Mouse (Mus musculus): ENCODE measurements around the gene Ifngr1.
A peak's percentile ranks its signal among the peaks of the same experiment; 100 is the strongest.

Ifngr1 gene

DNA sequence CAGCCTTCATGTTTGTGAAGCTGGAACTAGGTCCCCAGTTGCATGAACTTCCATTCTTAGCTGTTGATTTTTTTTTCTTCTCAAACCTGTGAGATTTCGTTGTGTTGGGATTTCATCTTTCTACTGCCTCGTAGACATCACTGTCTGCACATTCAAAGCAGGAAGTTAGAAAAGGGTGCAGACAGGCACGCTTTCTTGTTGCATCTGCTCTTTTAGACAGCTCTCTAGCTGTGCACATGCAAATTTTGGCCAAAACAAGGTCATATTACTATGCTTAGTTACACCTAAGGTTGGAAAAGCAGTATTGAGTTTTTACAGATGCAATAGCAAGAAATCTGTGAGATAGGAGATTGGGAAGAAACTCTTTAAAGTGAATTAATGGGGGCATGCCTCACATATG lies 4.5 kb upstream of the Ifngr1 start:
- no peak for DNase-seq (ENCODE audit: low spot score)

GRCm38 (mm10) chr10:19589626-19590025 lies 2.1 kb upstream of the Ifngr1 start:
- no peak for DNase-seq (ENCODE audit: low spot score)

DNA sequence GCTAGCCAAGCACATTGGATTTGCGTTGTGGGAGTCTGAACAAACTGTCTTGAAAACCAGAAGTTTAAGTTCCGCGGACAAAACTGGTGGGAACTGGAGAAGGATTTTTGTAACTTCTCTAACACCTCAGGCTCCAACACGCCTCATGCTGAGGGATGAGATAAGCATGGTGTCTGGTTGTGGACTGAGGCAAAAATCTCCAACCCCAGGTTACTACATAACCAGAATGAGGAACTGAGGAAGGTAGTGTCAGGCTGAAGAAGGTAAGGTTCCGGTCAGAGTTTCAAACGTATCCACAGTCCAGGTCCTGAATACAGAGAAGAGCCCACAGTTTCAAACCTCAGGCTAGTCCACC lies 486 bp upstream of the Ifngr1 start:
- DNase-seq (ENCODE audit: low spot score): no peak

DNA sequence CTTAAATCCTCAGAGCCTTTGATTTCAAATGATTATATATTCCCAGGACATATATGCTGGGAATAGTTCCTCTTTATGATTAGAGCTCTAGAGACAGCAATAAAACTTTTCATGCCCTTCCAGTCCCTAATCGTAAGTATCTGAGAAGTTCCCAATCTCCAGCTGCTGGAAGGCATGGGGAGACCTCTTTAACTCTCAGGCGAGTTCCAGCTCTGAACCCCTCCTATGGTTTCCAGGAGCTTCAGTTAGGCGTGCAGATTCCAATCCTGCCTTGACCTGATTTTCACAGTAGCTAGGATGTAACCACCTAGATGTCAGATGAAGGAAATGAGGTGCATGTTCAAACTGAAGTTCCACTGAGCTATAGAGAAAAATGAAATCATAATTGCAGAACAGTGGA lies 807 bp downstream of the Ifngr1 start:
- peak; percentile 40 for DNase-seq (ENCODE audit: low spot score)

DNA sequence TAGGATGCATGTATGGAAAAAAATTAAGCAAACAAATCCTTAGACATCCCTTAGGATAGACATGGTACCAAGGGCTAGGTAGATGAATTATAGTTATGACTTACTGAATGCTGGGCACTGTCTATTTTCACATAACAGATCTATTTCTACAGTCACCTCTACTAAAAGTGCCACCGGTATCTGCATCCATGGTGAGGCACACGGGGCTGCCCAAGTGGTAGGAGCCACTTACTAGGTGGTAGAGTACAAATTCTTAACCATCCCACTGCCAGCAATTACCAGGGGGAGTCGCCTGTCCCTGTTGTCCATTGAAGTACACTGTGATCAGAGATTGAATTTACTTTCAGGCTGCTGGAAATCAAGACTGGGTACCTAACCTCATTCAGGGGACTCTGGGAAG lies 1.5 kb downstream of the Ifngr1 start:
- DNase-seq (ENCODE audit: low spot score): no peak

- peak; percentile 83 for DNase-seq (ENCODE audit: low spot score)
Observed at GRCm38 (mm10) chr10:19594201-19594905, 2.6 kb downstream of the Ifngr1 start.

GRCm38 (mm10) chr10:19596866-19597265 lies 5.1 kb downstream of the Ifngr1 start:
- no peak for DNase-seq (ENCODE audit: low spot score)

DNA sequence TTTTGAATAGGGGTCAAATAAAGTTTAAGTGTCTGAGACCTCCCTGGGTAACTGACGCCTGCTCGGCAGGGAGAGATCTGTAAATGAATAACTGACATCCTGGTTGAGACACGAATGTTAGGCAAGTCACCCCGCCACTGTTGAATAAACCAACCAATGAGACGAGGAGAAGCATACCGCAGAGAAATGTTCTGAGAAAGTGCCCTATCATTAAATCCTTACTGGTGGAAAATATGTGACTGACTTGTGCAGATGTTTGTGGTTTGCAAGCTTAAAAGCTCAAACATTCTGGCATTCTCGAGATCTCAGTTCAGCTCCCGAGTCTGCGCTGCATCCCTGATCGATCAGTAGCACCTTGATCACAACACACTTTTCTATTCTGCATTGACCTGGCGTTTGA lies 6.3 kb downstream of the Ifngr1 start:
- DNase-seq (ENCODE audit: low spot score): no peak

- DNase-seq (ENCODE audit: low spot score): no peak
Observed at GRCm38 (mm10) chr10:19599331-19600092, 7.8 kb downstream of the Ifngr1 start.

DNA sequence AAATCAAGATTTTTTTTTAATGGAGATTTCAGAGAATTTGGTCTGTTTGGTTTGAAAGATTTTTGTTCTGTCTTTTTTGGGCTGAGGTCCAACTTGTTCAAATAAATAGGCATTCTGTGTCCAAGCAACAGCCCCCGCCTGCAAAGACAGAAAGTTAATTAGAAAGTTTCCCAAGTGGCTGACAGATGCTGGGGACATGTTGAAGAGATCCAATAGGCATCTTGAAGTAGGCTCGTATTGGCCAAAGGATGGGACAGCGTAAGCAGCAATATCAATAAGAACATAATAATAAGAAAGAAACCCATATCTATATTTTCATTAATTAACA lies 8.3 kb downstream of the Ifngr1 start:
- DNase-seq (ENCODE audit: low spot score): no peak

- DNase-seq (ENCODE audit: low spot score): peak; percentile 43
Observed at GRCm38 (mm10) chr10:19601502-19601901, 9.8 kb downstream of the Ifngr1 start.

- DNase-seq (ENCODE audit: low spot score): peak; percentile 49
Observed at GRCm38 (mm10) chr10:19603231-19603630, 11.5 kb downstream of the Ifngr1 start.

- DNase-seq (ENCODE audit: low spot score): no peak
Observed at GRCm38 (mm10) chr10:19609125-19609524, 17.4 kb downstream of the Ifngr1 start.

DNA sequence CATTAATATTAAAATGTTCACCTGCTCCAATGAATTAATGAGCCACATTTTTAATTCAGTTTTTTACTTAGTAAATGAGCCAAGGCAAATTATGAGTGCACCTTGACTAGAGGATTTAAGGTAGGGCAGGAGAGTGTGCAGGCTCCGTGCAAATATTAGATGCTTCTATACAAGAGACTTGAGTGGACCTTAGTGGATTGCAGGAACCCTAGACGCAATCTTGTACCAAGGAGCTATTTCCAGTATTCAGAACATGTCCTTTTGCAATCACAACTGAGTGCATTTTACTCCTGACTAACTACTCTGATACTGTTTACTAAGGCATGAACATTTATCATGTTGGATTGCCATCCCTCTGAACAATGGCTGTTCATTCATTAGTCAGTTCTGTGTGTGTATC lies 19.9 kb downstream of the Ifngr1 start:
- no peak for DNase-seq (ENCODE audit: low spot score)

DNA sequence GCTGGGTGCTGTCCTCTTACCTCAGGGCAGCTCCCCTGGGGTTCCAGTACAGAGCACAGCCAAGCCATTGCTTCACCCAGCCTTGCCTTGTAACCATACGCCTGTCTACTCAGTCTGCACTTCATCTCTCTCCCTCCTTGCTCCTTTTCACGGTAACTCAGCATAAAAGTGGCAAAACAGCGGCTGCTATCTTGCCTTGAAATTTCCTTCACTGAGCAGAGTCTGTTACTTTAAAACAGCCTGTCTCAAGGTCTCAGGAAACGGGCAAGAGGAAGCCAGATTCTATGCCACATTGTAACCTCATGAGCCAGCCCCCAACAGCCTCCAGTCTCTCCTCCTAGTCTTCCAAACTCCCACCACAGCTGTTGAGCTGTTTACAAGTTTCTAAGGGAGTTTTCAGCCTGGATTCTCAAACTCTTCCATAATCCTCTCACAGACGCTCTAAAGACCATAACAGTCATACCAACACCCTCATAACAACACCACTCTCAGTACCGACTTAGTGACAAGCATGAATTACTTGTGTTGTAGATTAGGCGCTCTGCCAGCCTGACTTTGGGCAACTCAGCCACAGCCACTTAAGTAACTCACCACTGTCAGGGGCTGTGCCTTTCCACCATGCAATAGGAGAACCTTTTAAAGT lies 21.5 kb downstream of the Ifngr1 start:
- DNase-seq (ENCODE audit: low spot score): peak; percentile 21

DNA sequence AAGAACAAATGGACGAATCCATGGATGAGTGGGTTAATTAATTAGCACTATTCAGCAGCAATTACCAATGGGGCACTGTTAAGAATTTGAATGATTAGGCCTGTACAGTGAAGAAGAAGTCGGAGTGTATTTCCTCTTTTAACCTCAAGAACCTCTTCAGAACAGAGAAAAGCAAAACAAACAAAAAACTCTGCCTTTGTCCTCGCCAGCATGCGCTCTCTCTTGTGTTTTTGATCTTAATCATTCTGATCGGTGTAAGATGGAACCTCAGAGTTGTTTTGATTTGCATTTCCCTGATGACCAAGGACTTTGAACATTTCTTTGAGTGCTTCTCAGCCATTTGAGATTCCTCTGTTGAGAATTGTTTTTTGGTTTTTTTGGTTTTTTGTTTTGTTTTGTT lies 28.0 kb downstream of the Ifngr1 start:
- DNase-seq (ENCODE audit: low spot score): no peak

GRCm38 (mm10) chr10:19621408-19622048 lies 29.8 kb downstream of the Ifngr1 start, which contains the start of gene Il22ra2:
Gene Il22ra2, plus strand, starts transcription at chr10:19621998.
- DNase-seq (ENCODE audit: low spot score): no peak

DNA sequence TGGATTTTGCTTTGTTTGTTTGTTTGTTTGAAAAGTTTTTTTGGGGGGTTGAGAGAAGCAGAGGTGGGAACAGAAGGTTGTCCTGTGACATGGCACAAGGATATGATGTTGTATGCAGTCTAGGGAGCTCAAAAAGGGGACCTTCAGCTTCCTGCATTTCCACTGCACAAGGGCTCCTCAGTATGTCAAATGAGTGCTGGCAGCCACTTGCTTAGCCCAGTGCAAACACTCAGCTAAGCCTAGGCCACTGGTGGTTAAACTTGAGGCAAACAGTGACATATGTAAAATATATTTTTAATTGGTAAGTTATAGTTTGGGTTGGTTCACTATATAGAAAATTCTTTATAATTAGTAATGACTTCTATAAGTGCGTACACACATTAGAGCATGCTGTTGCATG lies 32.9 kb downstream of the Ifngr1 start:
- no peak for DNase-seq (ENCODE audit: low spot score)

DNA sequence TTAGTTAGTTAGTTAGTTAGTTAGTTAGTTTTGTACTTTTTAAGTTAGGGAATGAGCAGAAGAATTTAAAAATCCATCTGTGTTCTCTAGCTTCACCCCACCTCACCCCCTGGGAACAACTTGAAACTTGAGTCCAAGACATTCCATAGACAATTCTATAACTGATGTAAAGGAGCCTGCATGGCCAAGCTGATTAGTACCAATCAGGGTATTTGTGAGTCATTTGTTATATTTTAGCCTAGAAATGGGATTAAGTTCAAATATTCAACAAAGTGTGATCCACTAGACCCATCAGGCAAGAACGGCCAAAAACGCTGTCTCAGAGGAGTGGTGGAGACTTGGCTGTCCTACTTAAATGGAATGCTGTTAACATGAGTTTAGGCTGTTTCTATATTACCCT lies 35.6 kb downstream of the Ifngr1 start:
- DNase-seq (ENCODE audit: low spot score): no peak

DNA sequence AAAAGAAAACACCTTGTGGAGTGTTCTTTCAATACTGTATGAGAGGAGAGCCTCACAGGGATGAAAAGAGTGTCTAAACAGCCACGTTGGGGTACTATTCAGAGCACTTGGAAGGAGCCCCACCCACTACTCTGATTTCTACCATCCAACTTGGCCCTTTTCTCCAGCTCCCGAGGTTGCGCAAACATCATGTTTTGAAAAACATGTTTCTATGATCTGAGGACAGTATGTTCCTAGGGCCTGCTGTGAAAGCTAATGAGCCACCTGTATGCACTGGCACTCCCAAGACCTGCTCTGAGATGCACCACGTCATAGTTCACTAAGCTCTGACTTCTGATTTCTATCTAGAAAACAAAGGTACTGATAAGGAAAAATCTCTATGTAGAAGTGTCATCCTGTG lies 36.0 kb downstream of the Ifngr1 start:
- DNase-seq (ENCODE audit: low spot score): peak; percentile 34

DNA sequence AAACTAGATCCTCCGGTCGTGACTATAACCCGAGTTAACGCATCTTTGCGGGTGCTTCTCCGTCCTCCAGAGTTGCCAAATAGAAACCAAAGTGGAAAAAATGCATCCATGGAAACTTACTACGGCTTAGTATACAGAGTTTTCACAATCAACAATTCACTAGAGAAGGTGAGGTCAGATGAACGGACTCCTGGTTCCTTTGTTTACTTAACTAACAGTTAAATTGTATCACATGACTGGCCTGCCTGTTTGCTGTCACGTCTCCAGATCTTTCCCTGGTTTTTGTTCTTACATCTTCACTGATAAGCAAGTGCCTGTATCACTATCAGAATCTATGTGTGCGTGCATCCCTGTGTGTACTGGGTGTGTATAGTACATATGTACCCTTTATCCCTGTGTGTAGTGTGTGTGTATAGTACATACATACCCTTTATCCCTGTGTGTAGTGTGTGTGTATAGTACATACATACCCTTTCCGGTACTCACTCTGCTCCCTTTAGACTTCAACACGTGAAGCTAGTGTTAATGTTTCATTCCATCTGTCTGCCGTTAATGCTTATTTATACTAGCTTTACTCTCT lies 40.0 kb downstream of the Ifngr1 start:
- no peak for DNase-seq (ENCODE audit: low spot score)

GRCm38 (mm10) chr10:19638851-19639250 lies 47.1 kb downstream of the Ifngr1 start:
- DNase-seq (ENCODE audit: low spot score): no peak

DNA sequence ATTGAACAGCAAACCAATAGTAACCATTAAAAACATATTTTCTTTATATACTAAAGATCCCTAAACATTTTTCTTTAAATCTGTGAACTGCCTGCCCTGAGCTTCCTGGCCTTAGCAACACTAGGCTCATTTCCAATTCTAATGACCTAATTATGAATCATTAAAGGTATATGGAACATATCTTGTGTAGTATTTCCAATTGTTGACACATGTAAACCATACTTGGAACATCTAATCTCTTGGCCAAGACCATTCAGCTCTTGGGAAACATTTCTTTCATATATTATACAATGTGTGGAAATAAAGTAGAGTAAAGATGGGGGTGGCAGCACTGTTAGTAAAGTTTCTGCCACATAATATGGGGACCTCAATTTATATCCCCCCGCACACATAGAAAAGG lies 47.9 kb downstream of the Ifngr1 start:
- DNase-seq (ENCODE audit: low spot score): no peak
